Mouse (Mus musculus): ENCODE data around the gene Cyp2d9.
"Not testable (repeated sequence)": the region's sequence is repeated elsewhere in the genome, so short reads cannot be mapped to it uniquely, and the experiment has no call there.

Gene Cyp2d9

DNA sequence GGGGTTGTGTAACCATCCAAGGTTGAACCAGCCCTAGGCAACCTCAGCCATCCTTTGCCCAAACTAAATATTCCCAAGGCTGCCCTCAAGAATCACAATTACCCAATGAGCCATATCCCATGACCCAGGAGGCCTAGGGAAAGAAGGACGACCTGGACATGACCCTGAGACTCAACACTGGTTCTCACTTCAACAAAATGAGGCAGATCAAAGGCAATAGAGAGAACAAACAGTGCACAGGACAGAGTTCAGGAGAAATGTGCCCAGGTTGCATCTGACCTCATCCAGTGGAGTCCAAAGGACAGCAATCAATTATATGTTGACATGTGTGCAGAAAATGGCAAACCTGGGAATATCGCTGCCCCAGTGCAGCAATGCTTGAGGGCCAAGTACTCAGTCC lies 16.8 kb downstream of the Cyp2d9 start:
- not testable (repeated sequence) for DNase-seq (ENCODE audit: low read depth)

DNA sequence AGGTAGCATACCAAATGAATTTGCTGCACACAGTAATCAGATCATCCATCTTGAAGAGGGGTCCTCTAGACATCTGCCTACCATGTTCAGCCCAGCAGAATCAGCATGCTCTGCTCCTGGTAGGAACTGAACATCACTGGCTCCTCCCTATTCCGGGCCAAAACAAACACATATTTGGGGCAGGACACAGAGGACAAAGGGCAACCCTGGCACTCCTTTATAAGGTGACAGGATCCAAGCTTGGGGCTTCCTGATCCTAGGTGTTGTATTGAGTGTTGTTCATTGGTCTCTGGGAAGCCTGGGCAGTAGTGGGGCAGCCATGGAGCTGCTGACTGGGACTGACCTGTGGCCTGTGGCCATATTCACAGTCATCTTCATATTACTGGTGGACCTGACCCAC lies 18.9 kb downstream of the Cyp2d9 start:
- not testable (repeated sequence) for DNase-seq (ENCODE audit: low read depth)

DNA sequence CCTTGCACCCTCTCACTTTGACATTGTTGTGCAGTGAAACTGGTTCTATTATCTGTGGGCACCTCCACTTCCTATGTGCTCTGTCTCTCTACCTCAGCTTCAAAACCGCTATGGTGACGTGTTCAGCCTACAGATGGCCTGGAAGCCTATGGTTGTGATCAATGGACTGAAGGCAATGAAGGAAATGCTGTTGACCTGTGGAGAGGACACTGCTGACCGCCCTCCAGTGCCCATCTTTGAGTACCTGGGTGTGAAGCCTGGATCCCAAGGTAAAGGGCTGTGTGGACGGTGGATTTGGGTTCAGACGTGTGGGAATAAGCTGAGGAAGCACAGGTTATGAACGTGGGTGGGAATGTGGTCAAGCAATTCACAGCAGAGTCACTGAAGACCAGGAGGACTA lies 20.3 kb downstream of the Cyp2d9 start:
- not testable (repeated sequence) for DNase-seq (ENCODE audit: low read depth)

DNA sequence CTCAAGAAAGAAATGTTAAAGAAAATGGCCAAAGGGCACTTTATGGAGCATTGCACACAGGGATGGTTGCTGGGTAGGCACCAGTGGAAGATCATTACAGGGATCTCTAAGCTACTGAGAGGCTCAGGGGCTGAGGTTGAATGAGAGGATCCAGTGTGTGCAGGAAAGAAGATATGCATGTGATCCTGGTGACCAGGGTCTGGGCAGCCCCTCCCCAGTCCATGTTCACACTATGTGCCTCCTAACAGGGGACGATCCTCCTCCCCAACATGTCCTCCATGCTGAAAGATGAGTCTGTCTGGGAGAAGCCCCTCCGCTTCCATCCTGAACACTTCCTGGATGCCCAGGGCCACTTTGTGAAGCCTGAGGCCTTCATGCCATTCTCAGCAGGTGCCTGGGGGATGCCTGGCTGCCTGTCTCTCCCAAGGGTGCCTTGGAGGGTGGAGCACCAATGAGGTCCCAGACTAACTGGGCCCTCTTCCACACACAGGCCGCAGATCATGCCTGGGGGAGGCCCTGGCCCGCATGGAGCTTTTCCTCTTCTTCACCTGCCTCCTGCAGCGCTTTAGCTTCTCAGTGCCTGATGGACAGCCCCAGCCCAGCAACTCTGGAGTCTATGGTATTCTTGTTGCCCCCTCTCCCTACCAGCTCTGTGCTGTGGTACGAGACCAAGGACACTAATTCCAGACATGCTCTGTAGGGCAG lies 23.0 kb downstream of the Cyp2d9 start:
- DNase-seq (ENCODE audit: low read depth), result not testable (repeated sequence)

DNA sequence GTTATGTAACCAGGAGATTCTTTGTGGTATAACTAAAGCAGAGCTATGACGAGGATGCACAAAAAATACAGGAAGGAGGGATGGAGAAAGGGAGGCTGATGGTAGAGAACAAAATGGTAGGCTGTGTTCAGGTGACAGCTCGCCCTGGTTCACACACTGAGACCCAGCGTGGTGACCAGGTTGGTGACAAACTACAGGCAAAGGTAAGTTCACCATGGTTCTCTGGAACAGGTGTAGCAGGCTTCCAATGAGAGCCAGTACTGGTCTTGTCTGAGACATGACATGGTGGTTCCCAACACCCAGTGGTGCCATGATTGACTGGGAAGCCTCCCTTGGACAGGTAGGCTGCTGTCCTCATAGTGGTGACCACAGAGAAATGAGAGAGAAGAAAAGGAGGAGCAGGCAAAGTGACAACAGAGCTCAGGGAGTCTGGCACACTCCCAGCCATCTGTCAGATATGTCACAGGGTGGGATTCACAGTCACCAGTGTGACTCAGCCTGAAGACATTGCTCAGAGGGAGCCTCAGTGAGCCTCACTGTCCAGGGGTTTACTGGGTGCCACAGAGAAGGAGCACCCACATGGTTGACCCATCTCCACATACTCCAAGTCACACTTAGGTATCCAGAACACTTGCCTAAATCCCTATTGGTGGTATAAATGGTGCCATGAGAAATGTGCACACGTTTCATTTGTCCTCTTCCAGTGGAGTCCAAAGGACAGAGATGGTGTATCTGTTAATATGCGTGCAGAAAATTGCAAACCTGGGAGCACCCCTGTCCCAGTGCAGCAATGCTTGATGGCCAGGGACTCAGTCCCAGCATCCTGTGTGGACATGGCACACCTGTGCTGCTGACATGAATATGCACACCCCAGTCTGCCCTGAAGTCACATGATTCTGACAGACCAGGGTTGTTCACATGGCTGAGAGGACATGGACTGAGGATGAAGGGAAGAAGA lies 24.1 kb downstream of the Cyp2d9 start:
- DNase-seq (ENCODE audit: low read depth), result no peak

DNA sequence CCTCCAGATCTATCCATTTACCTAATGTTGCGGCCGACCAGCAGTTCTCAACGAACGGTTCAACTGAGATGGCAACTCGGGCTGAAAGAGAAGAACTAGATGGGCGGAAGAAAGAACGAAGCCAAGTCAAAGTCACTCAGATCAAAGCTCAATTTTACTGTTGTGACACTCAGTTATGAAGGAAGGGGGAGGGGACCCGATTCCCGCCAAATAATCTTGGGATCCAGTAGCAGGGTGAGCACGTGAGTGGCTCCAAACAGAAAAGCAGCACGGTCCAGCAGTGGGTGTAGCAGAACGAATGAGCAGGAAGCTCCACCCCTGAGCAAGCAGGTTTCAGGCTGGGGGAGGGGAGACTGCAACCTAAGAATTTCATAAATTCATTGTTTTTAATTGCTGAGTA lies 26.0 kb downstream of the Cyp2d9 start:
- not testable (repeated sequence) for DNase-seq (ENCODE audit: low read depth)

DNA sequence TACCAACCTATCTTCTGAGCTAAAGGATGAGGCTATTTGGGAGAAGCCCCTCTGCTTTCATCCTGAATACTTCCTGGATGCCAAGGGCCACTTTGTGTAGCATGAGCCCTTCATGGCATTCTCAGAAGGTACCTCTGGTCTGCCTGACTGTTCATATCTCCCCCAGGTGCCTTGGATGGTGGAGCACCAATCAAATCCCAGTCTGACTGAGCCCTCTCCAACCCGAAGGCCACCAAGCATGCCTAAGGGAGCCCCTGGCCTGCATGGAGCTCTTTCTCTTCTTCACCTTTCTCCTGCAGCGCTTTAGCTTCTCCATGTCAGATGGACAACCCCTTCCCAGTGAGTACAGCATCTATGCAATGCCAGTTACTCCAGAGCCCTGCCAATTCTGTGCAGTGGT lies 31.5 kb downstream of the Cyp2d9 start:
- no peak for DNase-seq (ENCODE audit: low read depth)

DNA sequence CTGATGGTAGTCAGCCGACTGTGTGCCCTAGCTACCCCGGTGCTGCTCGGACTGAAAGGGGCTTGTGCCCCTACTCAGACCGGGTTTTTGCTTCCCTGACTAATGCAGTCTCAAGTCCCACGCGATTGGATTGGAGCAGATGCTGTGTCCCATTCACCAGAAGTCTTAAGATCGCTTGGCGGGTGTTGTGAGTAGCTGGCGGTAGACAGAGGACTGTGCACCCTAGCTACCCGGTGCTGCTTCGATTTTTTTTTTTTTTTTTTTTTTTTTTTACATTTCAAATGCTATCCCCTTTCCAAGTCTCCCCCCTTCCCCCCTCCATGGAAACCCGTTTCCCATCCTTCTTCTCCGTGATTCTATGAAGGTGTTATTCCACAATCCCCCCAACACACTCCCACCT lies 61.0 kb downstream of the Cyp2d9 start:
- DNase-seq (ENCODE audit: low read depth), result not testable (repeated sequence)

Data from 416B (cell line).